Mouse (Mus musculus) myocyte (in vitro differentiated cells): ENCODE measurements around the gene Bco2.

Experiments used
- MAX ChIP-seq: IDR thresholded peaks from one replicate; pipeline ENCODE4 v1.6.1; 2011; ENCODE audit warnings: low read depth, mild to moderate bottlenecking, control low read depth
- POLR2A ChIP-seq: IDR thresholded peaks from one replicate; pipeline ENCODE4 v1.6.1; 2011; ENCODE audit warnings: low read depth, mild to moderate bottlenecking, control low read depth, moderate library complexity; ENCODE audit not compliant: insufficient read length

DNA sequence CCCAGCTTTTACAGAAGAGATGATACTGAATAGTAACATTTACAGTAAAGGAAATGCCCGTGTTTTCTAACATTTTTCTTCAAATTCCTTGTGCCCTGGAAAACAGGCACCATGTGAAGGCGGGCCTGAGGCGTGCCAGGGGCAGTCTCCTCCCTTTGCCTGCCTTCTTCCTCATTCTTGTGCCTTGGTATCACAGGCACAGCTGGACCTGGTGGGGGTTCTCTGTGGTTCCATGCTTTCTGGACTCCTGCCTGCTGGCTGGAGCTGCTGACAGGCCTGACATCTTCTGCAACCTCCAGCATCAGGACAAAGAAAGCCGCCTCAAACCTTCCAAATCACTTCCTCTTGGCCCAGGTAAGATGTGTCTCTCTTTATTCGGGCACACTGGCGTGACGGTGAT lies 10.2 kb upstream of the Bco2 start:
- TF ChIP-seq POLR2A (no peak), MAX (no peak)
